ENCODE assay signal across 15 mouse cellular contexts in the genomic region with DNA sequence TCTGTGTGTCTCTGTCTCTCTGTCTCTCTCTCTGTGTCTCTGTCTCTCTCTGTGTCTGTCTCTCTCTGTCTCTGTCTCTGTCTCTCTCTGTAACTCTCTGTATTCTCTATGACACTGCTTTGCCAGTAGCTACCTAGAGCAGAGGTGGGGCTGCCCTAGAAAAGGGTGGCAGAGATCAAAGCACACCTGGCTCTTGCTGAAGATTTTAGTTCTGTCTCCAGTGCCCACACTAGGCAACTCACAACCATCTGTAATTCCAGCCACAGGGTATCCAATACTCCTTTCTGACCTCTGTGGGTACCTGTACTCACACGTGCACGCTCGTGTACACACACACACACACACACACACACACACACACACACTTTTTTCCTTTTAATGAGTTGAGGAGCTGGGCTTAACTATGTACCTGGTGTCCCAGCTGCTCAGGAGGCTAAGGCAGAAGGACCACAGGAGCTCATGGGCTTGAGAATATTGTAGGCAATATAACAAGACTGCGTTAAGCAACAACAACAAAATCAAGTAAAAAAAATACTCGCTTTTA. TPM values are rescaled to one million over a fixed set of nuclear protein-coding genes. Genes with fewer than 3 reads are reported as not detected.
"Had no signal": no experiment of that assay in that cellular context is flagged by ENCODE, and none has a peak within 500 bp of the region (broad histone marks: within the 10 kb centered on the region; RNA-seq: fewer than 3 reads in every experiment).

No protein-coding gene starts in this region.

- H3K36me3 ChIP-seq: limb, embryonic 10.5 days; liver, embryonic 12.5 days; lung, embryonic 15.5 days; midbrain, embryonic 13.5 days; neural tube, embryonic 15.5 days had no signal

- H3K9ac ChIP-seq: liver, embryonic 12.5 days; lung, embryonic 15.5 days; midbrain, embryonic 13.5 days; neural tube, embryonic 15.5 days had no signal

- DNase-seq: kidney, adult 2 months; kidney, postnatal 25 days; lung, postnatal 14 days; right cerebral cortex, postnatal 4 days had no signal

- ATAC-seq: intestine, embryonic 16.5 days; liver, embryonic 12.5 days; midbrain, embryonic 13.5 days had no signal

- H3K27ac ChIP-seq: left cerebral cortex, adult 2 months; limb, embryonic 10.5 days; liver, embryonic 12.5 days; lung, embryonic 15.5 days; midbrain, embryonic 13.5 days; neural tube, embryonic 15.5 days had no signal

- H3K4me2 ChIP-seq: liver, embryonic 12.5 days; lung, embryonic 15.5 days; midbrain, embryonic 13.5 days; neural tube, embryonic 15.5 days had no signal

- H3K9me3 ChIP-seq: limb, embryonic 10.5 days; liver, embryonic 12.5 days; lung, embryonic 15.5 days; midbrain, embryonic 13.5 days; neural tube, embryonic 15.5 days had no signal

- H3K4me1 ChIP-seq: liver, embryonic 12.5 days; lung, embryonic 15.5 days had no signal

- H3K27me3 ChIP-seq: lung, embryonic 15.5 days had no signal

- H3K4me3 ChIP-seq: left cerebral cortex, adult 2 months; limb, embryonic 10.5 days; liver, embryonic 12.5 days; lung, embryonic 15.5 days; midbrain, embryonic 13.5 days; neural tube, embryonic 15.5 days had no signal

RNA-seq across cellular contexts. Expression of gene Ikzf3, which starts 50.6 kb away (rescaled TPM):
- polyA plus RNA-seq: limb, embryonic 10.5 days; neural tube, embryonic 11.5 days had no signal

RNA-seq across cellular contexts. Expression of gene Zpbp2, which starts 55.6 kb away (rescaled TPM):
- total RNA-seq: layer of hippocampus, postnatal 25 days; left cerebral cortex, adult 2 months; left cerebral cortex, postnatal 14 days; midbrain, postnatal 0 days had no signal
- polyA plus RNA-seq: neural tube, embryonic 15.5 days had no signal
